In the genomic region with DNA sequence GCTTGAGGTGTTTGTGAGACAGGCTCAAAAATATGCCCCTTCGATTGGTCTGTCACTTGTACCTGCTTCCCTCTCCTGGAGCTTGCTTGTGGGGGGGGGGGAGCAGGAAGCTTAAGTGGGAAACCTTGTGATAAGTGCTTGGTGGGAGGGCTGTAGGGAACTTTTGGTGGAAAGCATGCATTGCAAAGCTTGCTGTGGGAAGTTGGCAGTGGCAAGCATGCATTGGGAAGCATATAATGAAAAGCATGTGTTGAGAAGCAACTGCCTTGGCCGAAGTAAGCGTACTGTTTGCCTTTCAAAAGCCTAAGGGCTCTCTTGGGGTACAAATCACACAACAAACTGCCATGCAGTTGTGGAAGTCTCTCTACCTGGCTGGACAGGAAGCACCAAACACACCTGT, we compare ENCODE assay signal across 17 mouse cellular contexts.
"Had no signal": no experiment of that assay in that cellular context is flagged by ENCODE, and none has a peak within 500 bp of the region (broad histone marks: within the 10 kb centered on the region; RNA-seq: fewer than 3 reads in every experiment).

No protein-coding gene starts in this region.

- H3K4me3 ChIP-seq: lung, embryonic 15.5 days; midbrain, embryonic 13.5 days; midbrain, embryonic 15.5 days; neural tube, embryonic 12.5 days; stomach, embryonic 15.5 days had no signal

- DNase-seq: liver, postnatal 0 days; lung, adult 2 months; lung, postnatal 14 days; lung, postnatal 36 days; right cerebral cortex, postnatal 14 days; thymus, adult 2 months; thymus, postnatal 25 days; thymus, postnatal 4 days had no signal

- H3K36me3 ChIP-seq: lung, embryonic 15.5 days; midbrain, embryonic 13.5 days; midbrain, embryonic 15.5 days; neural tube, embryonic 12.5 days; stomach, embryonic 15.5 days had no signal

- H3K9me3 ChIP-seq: lung, embryonic 15.5 days; midbrain, embryonic 13.5 days; midbrain, embryonic 15.5 days; neural tube, embryonic 12.5 days; stomach, embryonic 15.5 days had no signal

- H3K9ac ChIP-seq: liver, postnatal 0 days; lung, embryonic 15.5 days; midbrain, embryonic 13.5 days; midbrain, embryonic 15.5 days; neural tube, embryonic 12.5 days; stomach, embryonic 15.5 days had no signal

- H3K27me3 ChIP-seq: lung, embryonic 15.5 days; midbrain, embryonic 13.5 days; midbrain, embryonic 15.5 days; neural tube, embryonic 12.5 days; stomach, embryonic 15.5 days had no signal

- ATAC-seq: liver, postnatal 0 days; lung, postnatal 0 days; midbrain, embryonic 13.5 days; midbrain, embryonic 15.5 days had no signal

- H3K4me2 ChIP-seq: lung, embryonic 15.5 days; midbrain, embryonic 11.5 days; midbrain, embryonic 13.5 days; midbrain, embryonic 15.5 days; neural tube, embryonic 12.5 days; stomach, embryonic 15.5 days had no signal

- H3K27ac ChIP-seq: lung, embryonic 15.5 days; macrophage; midbrain, embryonic 13.5 days; midbrain, embryonic 15.5 days; neural tube, embryonic 12.5 days; stomach, embryonic 15.5 days; stomach, postnatal 0 days had no signal

- H3K4me1 ChIP-seq: lung, embryonic 15.5 days; midbrain, embryonic 13.5 days; midbrain, embryonic 15.5 days; neural tube, embryonic 12.5 days; stomach, embryonic 15.5 days had no signal
